Mouse (Mus musculus): ENCODE data around the gene Rad50.

- no peak for TF ChIP-seq CTCF (conservative IDR thresholded peaks at IDR 0.05; ENCODE audit: low read length)
- no peak for TF ChIP-seq POU5F1 (IDR thresholded peaks at IDR 0.05; ENCODE audit: borderline replicate concordance, low read length)
These were observed 545 bp upstream of the Rad50 start for GRCm38 (mm10) chr11:53707718-53708009.
